Mouse (Mus musculus) lung, embryonic 14.5 days (tissue): Measurements from ENCODE around the gene Apoc3. TPM values are rescaled to one million over a fixed set of nuclear protein-coding genes. Genes with fewer than 3 reads are reported as not detected.
A peak's percentile ranks its signal among the peaks of the same experiment; 100 is the strongest.

ENCODE experiments used
- ATAC-seq: fragments of 200-750 bp; cut with Nextera tagmentation; 2 replicates; pipeline ENCODE4 v1.8.0; 2017; ENCODE audit warnings: mild to moderate bottlenecking, moderate TSS enrichment, moderate library complexity; ENCODE audit not compliant: insufficient read depth
- DNase-seq: peaks from one replicate; pipeline ENCODE4 v3.0.0-alpha.2; 2015
- H3K27ac ChIP-seq: fragments of 300-500 bp; sonication (generic); 2 replicates; pipeline ENCODE4 v1.5.1; 2014; ENCODE audit warnings: low read depth, mild to moderate bottlenecking, moderate library complexity
- H3K27me3 ChIP-seq: fragments of 300-500 bp; sonication (generic); 2 replicates; pipeline ENCODE4 v1.6.1; 2014; ENCODE audit warnings: low read length, control low read depth; ENCODE audit not compliant: insufficient read depth
- H3K36me3 ChIP-seq: fragments of 300-500 bp; sonication (generic); 2 replicates; pipeline ENCODE4 v1.6.1; 2014; ENCODE audit warnings: control low read depth; ENCODE audit not compliant: insufficient read depth
- H3K4me1 ChIP-seq: fragments of 300-500 bp; sonication (generic); 2 replicates; pipeline ENCODE4 v1.6.1; 2014; ENCODE audit warnings: antibody characterized with exemption, control low read depth; ENCODE audit not compliant: insufficient read depth
- H3K4me2 ChIP-seq: fragments of 300-500 bp; sonication (generic); 2 replicates; pipeline ENCODE4 v1.6.1; 2014; ENCODE audit warnings: mild to moderate bottlenecking
- H3K4me3 ChIP-seq: fragments of 300-500 bp; sonication (generic); 2 replicates; pipeline ENCODE4 v1.5.1; 2014; ENCODE audit warnings: low read depth, low read length
- H3K9ac ChIP-seq: fragments of 300-500 bp; sonication (generic); 2 replicates; pipeline ENCODE4 v1.6.1; 2014
- H3K9me3 ChIP-seq: fragments of 300-500 bp; sonication (generic); 2 replicates; pipeline ENCODE4 v1.6.1; 2016; ENCODE audit warnings: low read depth, low read length, control low read depth
- CTCF ChIP-seq: IDR thresholded peaks from 2 replicates; pipeline ENCODE4 v1.5.1; 2016; ENCODE audit warnings: antibody characterized with exemption, low read depth
- WGBS: fragments of 180-500 bp; shearing (Covaris S2); extraction: QIAGEN DNeasy Blood & Tissue Kit; methylation state at CpG from one replicate; pipeline ENCODE4 v1.1.7; 2014; 5-methylcytosine and 5-hydroxymethylcytosine counted together
- polyA plus RNA-seq: library from polyadenylated mRNA; unstranded; fragments of >200 nt; fragmentation: Nextera tagmentation; extraction: Ambion mirVana; gene quantifications from 2 replicates; pipeline ENCODE4 v1.2.1, GENCODE M21; 2014

Gene Apoc3
- polyA plus RNA-seq, 1 experiment from 2014 or later, result not detected

GRCm38 (mm10) chr9:46185191-46185590 is 50.2 kb downstream of the Apoc3 start:
- Histone ChIP-seq H3K9ac (no peak overlapping the region), H3K27ac (0 out of 2 replicates have a peak overlapping the region, but pooled peaks have one; percentile 39), H3K27me3 (no peaks in the 10 kb centered on the region), H3K4me3 (no peak overlapping the region), H3K4me2 (no peak overlapping the region), H3K9me3 (no peaks in the 10 kb centered on the region), H3K4me1 (no peaks in the 10 kb centered on the region), H3K36me3 (no peaks in the 10 kb centered on the region)
- peak; percentile 51 for DNase-seq
- 43% methylated on average over 2 of the region's 2 CpGs for WGBS
- TF ChIP-seq CTCF, result peak; percentile 56
- ATAC-seq, result no peak

- H3K27me3 ChIP-seq, result no peaks in the 10 kb centered on the region
- H3K27ac ChIP-seq, result peak overlapping the region; percentile 60
- no peaks in the 10 kb centered on the region for H3K9me3 ChIP-seq
- no peaks in the 10 kb centered on the region for H3K36me3 ChIP-seq
- 0 out of 2 replicates have a peak, but pooled peaks have one; percentile 29 for ATAC-seq
- whole genome bisulfite sequencing, result 61% methylated on average over 5 of the region's 5 CpGs
- H3K9ac ChIP-seq, result no peak overlapping the region
- H3K4me3 ChIP-seq, result no peak overlapping the region
- no peak overlapping the region for H3K4me2 ChIP-seq
- no peak for TF ChIP-seq CTCF
- no peaks in the 10 kb centered on the region for H3K4me1 ChIP-seq
- no peak for DNase-seq
Measured at GRCm38 (mm10) chr9:46184542-46184941, 50.9 kb downstream of the Apoc3 start.

Other genes with a start within 250 kb of the Apoc3 start
- 179 and 184 TPM in 2 replicates for gene Pafah1b2, start 222.9 kb downstream of the Apoc3 start, polyA plus RNA-seq
- gene Sik3, start 222.8 kb downstream of the Apoc3 start, polyA plus RNA-seq, result 14.1 and 15.7 TPM in 2 replicates
- 0.80 and 2.0 TPM in 2 replicates for gene Apoa1, start 7.1 kb downstream of the Apoc3 start, polyA plus RNA-seq
- not detected in 2 replicates for gene Apoa4, start 5.1 kb upstream of the Apoc3 start, polyA plus RNA-seq
- not detected in 2 replicates for gene Apoa5, start 33.0 kb upstream of the Apoc3 start, polyA plus RNA-seq
- gene Zpr1, start 37.4 kb upstream of the Apoc3 start, polyA plus RNA-seq, result 56.0 and 61.8 TPM in 2 replicates
- gene Bud13, start 47.4 kb upstream of the Apoc3 start, polyA plus RNA-seq, result 27.1 and 27.6 TPM in 2 replicates
- not detected in 2 replicates for gene 4931429L15Rik, start 84.3 kb upstream of the Apoc3 start, polyA plus RNA-seq